Mouse (Mus musculus): Measurements from ENCODE around the gene Zdhhc14. TPM values are rescaled to one million over a fixed set of nuclear protein-coding genes. Genes with fewer than 3 reads are reported as not detected.

The Zdhhc14 gene
- polyA plus RNA-seq, 1 experiment from 2014 or later = 3.3 TPM

DNA sequence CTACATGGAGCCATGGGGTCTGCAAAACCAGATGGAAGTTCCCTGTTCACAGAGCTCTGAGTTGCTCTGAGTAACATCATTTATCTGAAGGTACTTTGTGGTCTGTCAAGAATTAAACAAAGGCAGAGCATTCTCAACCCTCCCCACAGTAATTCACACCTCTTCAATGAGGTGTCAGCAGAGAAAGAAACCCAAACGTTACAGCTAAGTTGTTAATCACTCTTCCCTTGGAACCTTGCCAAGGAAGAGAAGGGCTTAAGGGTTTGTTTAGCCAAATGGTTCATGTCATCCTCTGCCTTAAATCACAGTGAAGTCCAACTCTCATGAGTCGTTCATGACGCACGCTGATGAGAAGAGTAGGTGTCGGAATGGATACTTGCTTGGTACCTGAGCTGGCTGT, 75.6 kb downstream of the Zdhhc14 start:
- no peaks in the 10 kb centered on the region for H3K36me3 ChIP-seq
- ATAC-seq (replicated peaks; ENCODE audit: low FRiP score) = peak; percentile 29; the same call in 1 of the 2 replicates

DNA sequence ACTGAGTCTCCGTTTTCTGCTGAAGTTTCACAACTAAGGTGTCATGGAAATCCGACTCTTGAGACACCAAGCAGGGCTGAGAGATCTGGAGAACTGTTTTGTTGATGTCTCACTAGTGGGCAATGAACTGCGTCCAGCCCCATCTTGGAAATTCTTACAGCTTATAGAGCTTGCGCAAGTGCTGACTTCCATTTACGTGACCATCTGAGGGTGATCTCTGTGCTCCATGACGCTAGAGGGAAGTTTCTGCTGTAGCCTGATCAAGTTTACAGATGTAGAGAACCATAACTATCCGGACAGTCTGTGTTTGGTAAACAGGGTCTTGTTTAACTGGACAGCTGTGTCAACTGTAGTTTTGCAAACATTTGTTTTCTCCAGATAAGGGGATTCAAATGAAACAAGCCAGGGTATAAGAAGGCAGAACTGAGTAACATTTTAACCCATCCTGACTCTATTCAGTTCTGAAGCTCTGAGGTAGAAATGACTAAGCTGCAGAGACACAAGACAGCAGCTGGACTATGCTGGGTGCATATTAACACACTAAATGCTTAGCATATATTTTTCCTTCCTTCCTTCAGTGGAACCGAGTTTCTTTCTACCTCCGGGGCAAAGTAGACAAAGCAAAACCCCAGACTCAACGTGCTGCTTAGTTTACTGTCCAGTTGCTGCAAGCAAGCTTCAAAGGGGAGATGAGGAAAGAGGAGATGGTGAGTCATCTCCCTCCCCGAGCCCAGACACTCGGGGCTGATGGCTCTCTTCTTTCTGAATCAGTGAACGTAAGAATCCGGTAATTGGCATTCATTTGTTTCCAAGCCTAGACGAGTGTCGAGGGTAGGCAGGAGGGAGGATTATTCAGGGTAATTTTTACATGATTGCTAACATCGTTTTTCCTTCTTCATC, 77.0 kb downstream of the Zdhhc14 start:
- no peak overlapping the region for H3K4me3 ChIP-seq (replicated peaks)
- no peak overlapping the region for H3K9ac ChIP-seq
- ATAC-seq (replicated peaks; ENCODE audit: low FRiP score) = no peak; the same call in 1 of the 2 replicates
- WGBS = 55% methylated on average over 17 of the region's 17 CpGs
- no peak overlapping the region for H3K4me2 ChIP-seq
- peaks cover 25% of the 10 kb centered on the region for H3K4me1 ChIP-seq
- no peaks in the 10 kb centered on the region for H3K9me3 ChIP-seq (replicated peaks)
- H3K27ac ChIP-seq = no peak overlapping the region
- no peaks in the 10 kb centered on the region for H3K36me3 ChIP-seq
- no peaks in the 10 kb centered on the region for H3K27me3 ChIP-seq

More for the DNA sequence above, 75.6 kb downstream of the Zdhhc14 start:
- no peaks in the 10 kb centered on the region for H3K9me3 ChIP-seq (replicated peaks)
- H3K4me2 ChIP-seq = no peak overlapping the region
- H3K9ac ChIP-seq = no peak overlapping the region
- no peak overlapping the region for H3K4me3 ChIP-seq (replicated peaks)
- H3K4me1 ChIP-seq = peaks cover 18% of the 10 kb centered on the region
- 20% methylated on average over 5 of the region's 5 CpGs for WGBS
- H3K27ac ChIP-seq = no peak overlapping the region
- H3K27me3 ChIP-seq = no peaks in the 10 kb centered on the region

DNA sequence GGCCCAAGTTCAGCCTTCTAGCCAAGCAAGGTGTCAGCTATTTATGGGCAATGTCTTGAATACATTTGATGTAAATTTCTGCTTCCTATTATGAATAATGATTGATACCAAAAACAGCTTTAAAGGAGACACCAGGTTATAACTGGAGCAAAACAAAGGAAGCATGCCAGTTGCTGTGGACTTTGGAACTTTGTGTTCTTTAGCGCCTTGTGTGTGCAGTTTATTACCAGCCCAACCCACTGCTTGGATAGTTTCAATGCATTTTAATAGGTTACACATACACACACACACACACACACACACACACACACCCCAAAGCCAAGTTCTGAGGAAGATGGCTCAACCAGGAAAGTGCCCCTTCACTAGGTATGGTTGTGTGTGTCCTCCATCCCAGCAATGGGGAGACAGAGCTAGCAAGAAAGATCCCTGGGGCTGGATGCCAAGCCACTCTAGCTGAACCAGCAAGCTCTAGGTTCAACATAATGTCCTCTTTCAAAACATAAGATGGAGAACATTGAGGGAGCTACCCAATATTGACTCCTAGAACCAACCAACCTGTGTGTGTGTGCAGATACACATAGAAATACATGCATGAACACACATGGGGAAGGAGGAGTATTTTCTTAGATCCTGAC, 79.9 kb downstream of the Zdhhc14 start:
- ATAC-seq (replicated peaks; ENCODE audit: low FRiP score) = no peak
- no peaks in the 10 kb centered on the region for H3K9me3 ChIP-seq (replicated peaks)
- H3K36me3 ChIP-seq = no peaks in the 10 kb centered on the region
- no peak overlapping the region for H3K4me2 ChIP-seq
- H3K27me3 ChIP-seq = no peaks in the 10 kb centered on the region
- 94% methylated on average over 1 of the region's 1 CpGs for WGBS
- H3K27ac ChIP-seq = no peak overlapping the region
- peaks cover 32% of the 10 kb centered on the region for H3K4me1 ChIP-seq
- H3K4me3 ChIP-seq (replicated peaks) = no peak overlapping the region
- H3K9ac ChIP-seq = no peak overlapping the region

DNA sequence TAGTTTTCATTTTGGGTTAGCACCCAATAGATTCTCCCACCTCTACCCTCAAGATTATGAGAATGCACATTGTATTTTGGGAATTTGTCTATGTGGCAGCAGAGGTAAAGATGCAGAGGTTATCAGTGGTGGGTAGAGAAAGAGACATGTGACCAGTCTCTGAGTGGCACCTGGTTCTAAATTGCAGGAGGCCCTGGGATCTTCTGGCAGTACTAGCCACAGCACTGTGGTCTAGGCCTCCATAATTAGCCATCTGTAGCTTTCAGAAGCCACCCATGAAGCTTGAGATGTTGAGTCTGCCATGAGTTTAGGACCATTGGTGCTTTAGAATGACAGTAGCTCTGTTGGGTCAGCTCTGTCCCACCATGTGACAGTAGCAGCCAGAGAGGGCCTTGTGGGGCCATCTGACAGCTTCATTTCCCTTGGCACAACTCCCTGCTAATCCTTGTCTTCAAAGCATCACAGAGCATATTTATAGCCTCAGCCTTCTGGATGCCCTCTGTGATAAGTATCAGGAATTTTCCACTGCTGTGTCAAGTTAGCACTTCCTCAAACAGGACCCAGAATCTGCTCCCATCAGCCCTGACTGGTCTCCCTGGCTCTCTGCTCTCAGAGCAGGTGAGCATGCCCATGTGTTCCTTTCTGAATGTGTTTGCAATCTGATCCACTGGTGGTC, 80.5 kb downstream of the Zdhhc14 start:
- no peaks in the 10 kb centered on the region for H3K36me3 ChIP-seq
- no peak overlapping the region for H3K27ac ChIP-seq
- no peaks in the 10 kb centered on the region for H3K9me3 ChIP-seq (replicated peaks)
- no peaks in the 10 kb centered on the region for H3K27me3 ChIP-seq
- no peak overlapping the region for H3K9ac ChIP-seq
- H3K4me1 ChIP-seq = peaks cover 26% of the 10 kb centered on the region
- no peak for ATAC-seq (replicated peaks; ENCODE audit: low FRiP score)
- no peak overlapping the region for H3K4me2 ChIP-seq
- H3K4me3 ChIP-seq (replicated peaks) = no peak overlapping the region

DNA sequence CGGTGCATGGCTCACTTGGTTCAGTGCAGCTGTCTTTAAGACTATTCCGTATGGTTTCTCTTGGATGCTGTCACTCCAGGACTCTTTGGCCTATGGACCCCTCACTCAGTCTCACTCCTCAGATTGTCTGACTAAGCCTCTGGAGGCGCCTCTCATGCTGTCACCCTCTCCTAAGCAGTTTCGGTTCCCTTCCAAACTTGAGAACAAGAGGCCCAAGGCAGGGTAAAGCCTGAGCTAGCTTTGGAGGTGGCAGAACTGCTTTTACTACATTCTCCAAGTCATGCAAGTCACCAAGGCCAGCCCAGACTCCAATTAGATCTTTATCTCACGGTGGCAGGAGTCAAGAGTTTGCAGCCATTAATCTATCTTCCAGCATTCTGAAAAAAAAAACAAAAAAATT, 82.3 kb downstream of the Zdhhc14 start:
- 60% methylated on average over 5 of the region's 5 CpGs for WGBS

DNA sequence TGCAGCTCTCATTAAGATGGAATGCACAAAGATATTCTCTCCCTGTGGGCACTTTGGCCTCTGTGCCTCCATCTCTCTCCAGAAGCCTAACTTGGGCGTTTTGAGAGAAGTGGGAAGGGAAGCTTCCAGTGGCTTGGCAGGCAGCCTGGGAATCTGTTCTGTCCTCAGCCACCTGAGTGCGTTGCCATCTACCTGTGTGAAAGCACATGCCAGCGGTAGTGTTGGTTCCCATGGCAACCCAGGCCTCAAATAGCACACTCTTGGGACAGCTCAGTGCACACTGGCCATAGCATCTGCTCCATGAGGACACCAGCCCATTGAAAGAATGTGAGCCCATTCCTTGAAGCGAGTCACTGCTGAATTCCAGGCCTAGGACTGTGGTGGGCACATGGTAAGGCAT, 83.2 kb downstream of the Zdhhc14 start:
- peaks cover 21% of the 10 kb centered on the region for H3K4me1 ChIP-seq
- ATAC-seq (replicated peaks; ENCODE audit: low FRiP score) = no peak
- no peaks in the 10 kb centered on the region for H3K9me3 ChIP-seq (replicated peaks)
- no peak overlapping the region for H3K4me3 ChIP-seq (replicated peaks)
- H3K27me3 ChIP-seq = no peaks in the 10 kb centered on the region
- no peak overlapping the region for H3K9ac ChIP-seq
- peak overlapping the region; percentile 60 for H3K27ac ChIP-seq
- no peak overlapping the region for H3K4me2 ChIP-seq
- no peaks in the 10 kb centered on the region for H3K36me3 ChIP-seq
- WGBS = 65% methylated on average over 4 of the region's 4 CpGs

More for the DNA sequence above, 82.3 kb downstream of the Zdhhc14 start:
- ATAC-seq (replicated peaks; ENCODE audit: low FRiP score) = no peak
- peak overlapping the region; percentile 60 for H3K27ac ChIP-seq
- no peaks in the 10 kb centered on the region for H3K9me3 ChIP-seq (replicated peaks)
- H3K27me3 ChIP-seq = no peaks in the 10 kb centered on the region
- no peaks in the 10 kb centered on the region for H3K36me3 ChIP-seq
- H3K4me2 ChIP-seq = no peak overlapping the region
- H3K4me3 ChIP-seq (replicated peaks) = no peak overlapping the region
- peaks cover 21% of the 10 kb centered on the region for H3K4me1 ChIP-seq
- no peak overlapping the region for H3K9ac ChIP-seq

DNA sequence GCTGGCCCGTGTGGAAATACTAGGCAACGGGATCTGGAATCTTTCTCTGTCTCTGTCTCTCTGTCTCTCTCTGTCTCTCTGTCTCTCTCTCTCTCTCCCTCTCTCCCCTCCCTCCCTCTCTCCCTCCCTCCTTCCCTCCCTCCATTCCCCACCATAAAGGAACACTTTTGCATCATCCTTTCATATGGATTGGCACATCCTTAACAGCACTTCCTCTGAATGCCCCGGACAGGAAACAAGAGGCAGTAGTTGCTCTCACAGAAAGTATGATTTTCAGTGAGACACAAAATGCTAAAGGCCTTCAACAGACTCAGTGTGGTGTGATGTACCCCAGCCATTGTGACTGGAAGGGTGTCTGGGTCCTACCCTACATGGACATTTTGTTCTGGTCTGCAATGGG, 89.9 kb downstream of the Zdhhc14 start:
- no peak overlapping the region for H3K4me3 ChIP-seq (replicated peaks)
- no peak overlapping the region for H3K9ac ChIP-seq
- no peaks in the 10 kb centered on the region for H3K9me3 ChIP-seq (replicated peaks)
- H3K4me2 ChIP-seq = no peak overlapping the region
- H3K4me1 ChIP-seq = no peaks in the 10 kb centered on the region
- no peaks in the 10 kb centered on the region for H3K36me3 ChIP-seq
- WGBS = 93% methylated on average over 3 of the region's 3 CpGs
- H3K27me3 ChIP-seq = no peaks in the 10 kb centered on the region
- no peak overlapping the region for H3K27ac ChIP-seq
- no peak for ATAC-seq (replicated peaks; ENCODE audit: low FRiP score)

DNA sequence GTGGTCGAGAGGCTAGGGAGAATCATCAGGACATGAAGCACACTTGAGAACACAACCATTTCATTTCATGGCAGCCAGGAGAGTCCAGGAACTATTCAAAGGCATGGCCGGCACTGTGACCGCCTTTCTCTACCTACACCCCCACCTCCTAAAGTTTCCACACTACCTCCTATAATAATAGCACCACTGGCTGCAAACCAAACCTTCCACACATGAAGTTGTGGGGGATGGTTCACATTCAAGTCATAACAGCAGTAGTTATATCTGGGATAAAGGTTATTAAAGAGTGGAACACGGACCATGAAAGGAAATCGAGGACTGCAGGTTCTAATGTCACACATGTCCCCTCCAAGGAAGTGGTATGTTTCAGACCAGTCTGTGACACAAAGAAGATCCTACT, 90.6 kb downstream of the Zdhhc14 start:
- ATAC-seq (replicated peaks; ENCODE audit: low FRiP score) = no peak
- Histone ChIP-seq H3K4me2 (no peak overlapping the region), H3K9ac (no peak overlapping the region), H3K27ac (no peak overlapping the region), H3K4me1 (no peaks in the 10 kb centered on the region), H3K27me3 (no peaks in the 10 kb centered on the region), H3K9me3 (replicated peaks) (no peaks in the 10 kb centered on the region), H3K36me3 (no peaks in the 10 kb centered on the region), H3K4me3 (replicated peaks) (no peak overlapping the region)
- 86% methylated on average over 5 of the region's 5 CpGs for WGBS

DNA sequence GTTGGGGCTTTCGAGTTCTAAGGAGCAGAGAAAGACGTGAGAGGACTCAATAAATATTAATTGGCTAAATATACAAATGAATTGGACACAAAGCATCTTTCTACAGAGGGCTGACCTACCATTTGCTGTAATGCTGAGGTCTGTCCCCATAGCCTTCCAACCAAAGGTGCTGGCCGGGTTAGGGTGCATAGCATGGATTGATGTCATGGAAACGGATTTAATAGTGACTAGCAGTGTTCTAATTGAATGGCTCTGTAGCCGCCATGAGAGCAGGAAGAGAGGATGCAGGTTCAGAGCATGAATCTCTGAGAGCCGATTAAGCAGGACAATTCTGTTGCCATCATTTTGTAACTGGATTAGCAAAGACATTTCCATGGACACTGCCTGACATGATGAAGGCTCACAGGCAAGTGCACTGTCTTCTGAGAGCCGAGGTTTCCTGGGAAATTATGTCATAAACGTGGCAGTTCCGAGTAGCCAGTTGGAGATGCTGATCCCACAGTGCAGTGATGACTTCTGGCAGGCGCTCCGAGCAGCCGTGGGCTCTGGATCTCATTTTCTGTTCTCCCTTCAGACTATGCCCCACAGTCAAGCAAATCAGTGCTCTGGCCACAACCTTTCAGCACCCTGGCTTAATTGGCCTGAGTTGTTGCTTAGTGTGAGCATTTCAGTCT, 91.3 kb downstream of the Zdhhc14 start:
- WGBS = 72% methylated on average over 12 of the region's 12 CpGs
- H3K9ac ChIP-seq = no peak overlapping the region
- no peak overlapping the region for H3K4me2 ChIP-seq

DNA sequence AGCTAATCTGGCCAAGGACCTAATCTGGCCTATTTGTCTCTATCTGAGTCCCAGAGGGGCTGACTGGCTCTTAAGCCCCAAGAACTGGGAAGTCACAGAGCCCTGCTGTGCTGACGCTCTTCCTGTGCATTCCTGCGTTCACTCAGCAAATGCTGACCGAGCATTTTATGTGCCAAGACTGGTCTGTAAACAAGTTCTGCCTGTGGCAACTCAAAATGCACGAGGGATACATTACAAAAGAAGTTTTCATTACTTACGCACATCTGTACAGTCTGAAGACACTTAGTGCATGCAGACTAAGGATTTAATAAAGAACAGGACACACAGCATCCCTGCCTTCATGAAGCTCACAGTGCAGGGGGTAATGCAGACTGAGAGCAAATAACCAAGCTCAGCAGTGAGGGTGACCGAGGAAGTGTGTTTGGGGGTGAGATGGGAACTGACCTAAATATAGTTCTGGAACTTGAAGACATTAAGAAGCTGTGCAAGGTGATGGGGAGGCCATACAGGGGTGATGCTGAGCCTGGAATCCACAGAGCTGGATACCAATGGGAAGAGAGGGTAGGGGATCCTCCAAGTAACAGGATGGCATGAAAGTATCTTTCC, 99.3 kb downstream of the Zdhhc14 start:
- H3K9ac ChIP-seq = no peak overlapping the region
- H3K4me1 ChIP-seq = peaks cover 27% of the 10 kb centered on the region
- no peaks in the 10 kb centered on the region for H3K9me3 ChIP-seq (replicated peaks)
- no peaks in the 10 kb centered on the region for H3K36me3 ChIP-seq
- no peak overlapping the region for H3K4me3 ChIP-seq (replicated peaks)
- no peak overlapping the region for H3K4me2 ChIP-seq
- no peaks in the 10 kb centered on the region for H3K27me3 ChIP-seq
- H3K27ac ChIP-seq = no peak overlapping the region
- no peak for ATAC-seq (replicated peaks; ENCODE audit: low FRiP score)
- 48% methylated on average over 6 of the region's 6 CpGs for WGBS

More for the DNA sequence above, 91.3 kb downstream of the Zdhhc14 start:
- H3K27me3 ChIP-seq = no peaks in the 10 kb centered on the region
- ATAC-seq (replicated peaks; ENCODE audit: low FRiP score) = no peak
- no peaks in the 10 kb centered on the region for H3K4me1 ChIP-seq
- H3K9me3 ChIP-seq (replicated peaks) = no peaks in the 10 kb centered on the region
- no peaks in the 10 kb centered on the region for H3K36me3 ChIP-seq
- H3K27ac ChIP-seq = no peak overlapping the region
- H3K4me3 ChIP-seq (replicated peaks) = no peak overlapping the region

DNA sequence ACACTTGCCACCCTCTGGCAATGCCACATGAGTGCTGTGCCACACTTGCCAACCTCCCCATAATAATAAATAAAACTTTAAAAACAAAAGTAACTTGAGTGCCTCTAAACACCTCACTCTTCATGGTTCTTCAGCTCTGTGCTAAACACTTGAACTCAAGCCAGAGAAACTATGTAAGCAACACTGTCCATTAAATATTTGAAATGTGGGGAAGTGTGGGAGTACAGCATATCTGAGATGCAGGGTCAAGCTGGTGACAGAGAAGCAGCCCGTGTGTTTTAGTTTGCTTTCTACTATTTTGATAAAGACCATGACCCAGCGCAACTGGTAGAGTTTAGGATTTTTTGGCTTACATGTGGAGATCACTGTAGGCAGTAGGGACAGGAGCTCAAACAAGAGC, 100.7 kb downstream of the Zdhhc14 start:
- Histone ChIP-seq H3K27me3 (no peaks in the 10 kb centered on the region), H3K36me3 (no peaks in the 10 kb centered on the region), H3K4me3 (replicated peaks) (no peak overlapping the region), H3K4me2 (no peak overlapping the region), H3K4me1 (peaks cover 38% of the 10 kb centered on the region), H3K27ac (no peak overlapping the region), H3K9ac (no peak overlapping the region), H3K9me3 (replicated peaks) (no peaks in the 10 kb centered on the region)
- WGBS = 28% methylated on average over 2 of the region's 2 CpGs
- no peak for ATAC-seq (replicated peaks; ENCODE audit: low FRiP score)

All from kidney, embryonic 15.5 days (tissue).